Mouse (Mus musculus): ENCODE data around the gene Ddx43. TPM values are rescaled to one million over a fixed set of nuclear protein-coding genes. Genes with fewer than 3 reads are reported as not detected.
A peak's percentile ranks its signal among the peaks of the same experiment; 100 is the strongest.

Gene Ddx43
- polyA plus RNA-seq, 1 experiment from 2014 or later, result 0.24 TPM

- Histone ChIP-seq H3K4me3 (peak overlapping the region; percentile 77), H3K27me3 (replicated peaks) (peaks cover 30% of the 10 kb centered on the region), H3K4me1 (replicated peaks) (peaks cover 15% of the 10 kb centered on the region), H3K27ac (ENCODE audit: poor library complexity, severe bottlenecking) (no peak overlapping the region), H3K9me3 (replicated peaks) (no peaks in the 10 kb centered on the region), H3K9ac (peak overlapping the region; percentile 83), H3K4me2 (peak overlapping the region; percentile 73), H3K36me3 (peaks cover 9% of the 10 kb centered on the region)
- WGBS, result 26% methylated on average over 9 of the region's 9 CpGs
- no peak for ATAC-seq (ENCODE audit: insufficient number of reproducible peaks, low FRiP score)
Measured at GRCm38 (mm10) chr9:78447606-78447972, 52.0 kb downstream of the Ddx43 start.

GRCm38 (mm10) chr9:78447973-78448873 lies 52.6 kb downstream of the Ddx43 start, which contains the start of the genes Mto1 and Gm17324:
TSS of gene Mto1 (plus strand) at chr9:78448208.
TSS of gene Gm17324 (minus strand) at chr9:78448786.
- ATAC-seq (ENCODE audit: insufficient number of reproducible peaks, low FRiP score), result peak; percentile 96
- Histone ChIP-seq H3K9ac (peak within 1 kb of the TSS; percentile 83), H3K27me3 (replicated peaks) (peaks cover 25% of the 10 kb centered on the region), H3K27ac (ENCODE audit: poor library complexity, severe bottlenecking) (peak within 1 kb of the TSS; percentile 89), H3K9me3 (replicated peaks) (no peaks in the 10 kb centered on the region), H3K4me2 (peak within 1 kb of the TSS; percentile 73), H3K4me3 (peak within 1 kb of the TSS; percentile 77), H3K36me3 (peaks cover 15% of the 10 kb centered on the region), H3K4me1 (replicated peaks) (peaks cover 9% of the 10 kb centered on the region)
- under 1% methylated on average over 96 of the region's 96 CpGs for WGBS

GRCm38 (mm10) chr9:78450404-78450803 lies 54.8 kb downstream of the Ddx43 start:
- Histone ChIP-seq H3K27ac (ENCODE audit: poor library complexity, severe bottlenecking) (no peak overlapping the region), H3K4me1 (replicated peaks) (peaks cover 9% of the 10 kb centered on the region), H3K9me3 (replicated peaks) (no peaks in the 10 kb centered on the region), H3K4me2 (no peak overlapping the region), H3K27me3 (replicated peaks) (peaks cover 8% of the 10 kb centered on the region; the same call in 1 of the 2 replicates), H3K4me3 (no peak overlapping the region), H3K9ac (no peak overlapping the region), H3K36me3 (peaks cover 33% of the 10 kb centered on the region)
- ATAC-seq (ENCODE audit: insufficient number of reproducible peaks, low FRiP score), result no peak
- 70% methylated on average over 5 of the region's 5 CpGs for WGBS

GRCm38 (mm10) chr9:78451382-78451781 lies 55.8 kb downstream of the Ddx43 start:
- no peak overlapping the region for H3K4me2 ChIP-seq
- H3K27me3 ChIP-seq (replicated peaks), result peaks cover under 1% of the 10 kb centered on the region; the same call in 1 of the 2 replicates
- peaks cover 9% of the 10 kb centered on the region for H3K4me1 ChIP-seq (replicated peaks)
- WGBS, result 69% methylated on average over 4 of the region's 4 CpGs
- H3K4me3 ChIP-seq, result no peak overlapping the region
- no peaks in the 10 kb centered on the region for H3K9me3 ChIP-seq (replicated peaks)
- H3K27ac ChIP-seq (ENCODE audit: poor library complexity, severe bottlenecking), result no peak overlapping the region
- H3K36me3 ChIP-seq, result peaks cover 39% of the 10 kb centered on the region
- H3K9ac ChIP-seq, result no peak overlapping the region
- no peak for ATAC-seq (ENCODE audit: insufficient number of reproducible peaks, low FRiP score)

GRCm38 (mm10) chr9:78457026-78457425 lies 61.4 kb downstream of the Ddx43 start:
- H3K27ac ChIP-seq (ENCODE audit: poor library complexity, severe bottlenecking), result no peak overlapping the region
- peaks cover 81% of the 10 kb centered on the region for H3K36me3 ChIP-seq
- ATAC-seq (ENCODE audit: insufficient number of reproducible peaks, low FRiP score), result no peak
- no peak overlapping the region for H3K4me3 ChIP-seq
- H3K9ac ChIP-seq, result no peak overlapping the region
- H3K9me3 ChIP-seq (replicated peaks), result no peaks in the 10 kb centered on the region
- WGBS, result 88% methylated on average over 8 of the region's 8 CpGs
- no peak overlapping the region for H3K4me2 ChIP-seq
- no peaks in the 10 kb centered on the region for H3K4me1 ChIP-seq (replicated peaks)
- no peaks in the 10 kb centered on the region for H3K27me3 ChIP-seq (replicated peaks)

- Histone ChIP-seq H3K4me3 (no peak overlapping the region), H3K4me1 (replicated peaks) (no peaks in the 10 kb centered on the region), H3K27me3 (replicated peaks) (no peaks in the 10 kb centered on the region), H3K27ac (ENCODE audit: poor library complexity, severe bottlenecking) (no peak overlapping the region), H3K9ac (no peak overlapping the region), H3K9me3 (replicated peaks) (no peaks in the 10 kb centered on the region), H3K36me3 (peaks cover 91% of the 10 kb centered on the region), H3K4me2 (no peak overlapping the region)
- WGBS, result 77% methylated on average over 4 of the region's 4 CpGs
- ATAC-seq (ENCODE audit: insufficient number of reproducible peaks, low FRiP score), result no peak
Measured at GRCm38 (mm10) chr9:78463337-78463736, 67.8 kb downstream of the Ddx43 start.

- H3K9ac ChIP-seq, result no peak overlapping the region
- no peak overlapping the region for H3K4me3 ChIP-seq
- ATAC-seq (ENCODE audit: insufficient number of reproducible peaks, low FRiP score), result no peak
- H3K27me3 ChIP-seq (replicated peaks), result no peaks in the 10 kb centered on the region
- H3K4me2 ChIP-seq, result no peak overlapping the region
- no peaks in the 10 kb centered on the region for H3K4me1 ChIP-seq (replicated peaks)
- no peaks in the 10 kb centered on the region for H3K9me3 ChIP-seq (replicated peaks)
- WGBS, result 77% methylated on average over 3 of the region's 3 CpGs
- H3K27ac ChIP-seq (ENCODE audit: poor library complexity, severe bottlenecking), result no peak overlapping the region
- peaks cover 93% of the 10 kb centered on the region for H3K36me3 ChIP-seq
Measured at GRCm38 (mm10) chr9:78465725-78466124, 70.1 kb downstream of the Ddx43 start.

Other genes with a start within 250 kb of the Ddx43 start
- gene Gsta4, start 213.0 kb upstream of the Ddx43 start, polyA plus RNA-seq (2016; fragmentation: Nextera tagmentation; extraction: Ambion mirVana), result 73.9 and 74.5 TPM in 2 replicates
- not detected in 2 replicates for gene Gsta1, start 165.1 kb upstream of the Ddx43 start, polyA plus RNA-seq (2016; fragmentation: Nextera tagmentation; extraction: Ambion mirVana)
- not detected in 2 replicates for gene Gm3776, start 138.6 kb upstream of the Ddx43 start, polyA plus RNA-seq (2016; fragmentation: Nextera tagmentation; extraction: Ambion mirVana)
- not detected in 2 replicates for gene Gm10639, start 105.9 kb upstream of the Ddx43 start, polyA plus RNA-seq (2016; fragmentation: Nextera tagmentation; extraction: Ambion mirVana)
- gene Omt2a, start 81.0 kb upstream of the Ddx43 start, polyA plus RNA-seq (2016; fragmentation: Nextera tagmentation; extraction: Ambion mirVana), result not detected in 2 replicates
- not detected in 2 replicates for gene Omt2b, start 68.2 kb upstream of the Ddx43 start, polyA plus RNA-seq (2016; fragmentation: Nextera tagmentation; extraction: Ambion mirVana)
- not detected in 2 replicates for gene Gsta2, start 40.0 kb upstream of the Ddx43 start, polyA plus RNA-seq (2016; fragmentation: Nextera tagmentation; extraction: Ambion mirVana)
- not detected in 2 replicates for gene Dppa5a, start 27.6 kb upstream of the Ddx43 start, polyA plus RNA-seq (2016; fragmentation: Nextera tagmentation; extraction: Ambion mirVana)
- 0.56 and 0.68 TPM in 2 replicates for gene Ooep, start 17.1 kb upstream of the Ddx43 start, polyA plus RNA-seq (2016; fragmentation: Nextera tagmentation; extraction: Ambion mirVana)
- 0.68 and 0.82 TPM in 2 replicates for gene Cgas, start 47.5 kb downstream of the Ddx43 start, polyA plus RNA-seq (2016; fragmentation: Nextera tagmentation; extraction: Ambion mirVana)
- gene Mto1, start 52.4 kb downstream of the Ddx43 start, polyA plus RNA-seq (2016; fragmentation: Nextera tagmentation; extraction: Ambion mirVana), result 26.8 and 28.8 TPM in 2 replicates
- 0.65 and 0.99 TPM in 2 replicates for gene Gm17324, start 53.0 kb downstream of the Ddx43 start, polyA plus RNA-seq (2016; fragmentation: Nextera tagmentation; extraction: Ambion mirVana)
- 2,772 and 2,882 TPM in 2 replicates for gene Eef1a1, start 93.4 kb downstream of the Ddx43 start, polyA plus RNA-seq (2016; fragmentation: Nextera tagmentation; extraction: Ambion mirVana)
- 8.2 and 8.5 TPM in 2 replicates for gene Slc17a5, start 192.3 kb downstream of the Ddx43 start, polyA plus RNA-seq (2016; fragmentation: Nextera tagmentation; extraction: Ambion mirVana)
- gene Cd109, start 219.8 kb downstream of the Ddx43 start, polyA plus RNA-seq (2016; fragmentation: Nextera tagmentation; extraction: Ambion mirVana), result 1.7 and 1.8 TPM in 2 replicates

Data from heart, embryonic 12.5 days (tissue).